Mouse (Mus musculus) liver, embryonic 15.5 days (tissue): ENCODE data around the gene Apod. TPM values are rescaled to one million over a fixed set of nuclear protein-coding genes. Genes with fewer than 3 reads are reported as not detected.
"Not testable (repeated sequence)": the region's sequence is repeated elsewhere in the genome, so short reads cannot be mapped to it uniquely, and the experiment has no call there.

Source experiments
- ATAC-seq: fragments of 200-750 bp; cut with Nextera tagmentation; 2 replicates; pipeline ENCODE4 v1.8.0; 2017; ENCODE audit warnings: moderate number of reproducible peaks, mild to moderate bottlenecking, moderate library complexity; ENCODE audit not compliant: insufficient read depth
- H3K27ac ChIP-seq: fragments of 300-500 bp; sonication (generic); replicated peaks from 2 replicates; pipeline ENCODE4 v1.5.1; 2015; ENCODE audit warnings: mild to moderate bottlenecking, inconsistent platforms
- H3K27me3 ChIP-seq: fragments of 300-500 bp; sonication (generic); 2 replicates; pipeline ENCODE4 v1.6.1; 2015; ENCODE audit warnings: mild to moderate bottlenecking, inconsistent platforms
- H3K36me3 ChIP-seq: fragments of 300-500 bp; sonication (generic); replicated peaks from 2 replicates; pipeline ENCODE4 v1.6.1; 2015; ENCODE audit warnings: moderate library complexity, mild to moderate bottlenecking, inconsistent platforms
- H3K4me1 ChIP-seq: fragments of 300-500 bp; sonication (generic); replicated peaks from 2 replicates; pipeline ENCODE4 v1.6.1; 2015; ENCODE audit warnings: inconsistent platforms
- H3K4me2 ChIP-seq: fragments of 300-500 bp; sonication (generic); 2 replicates; pipeline ENCODE4 v1.6.1; 2015; ENCODE audit warnings: moderate library complexity, mild to moderate bottlenecking, inconsistent platforms
- H3K4me3 ChIP-seq: fragments of 300-500 bp; sonication (generic); replicated peaks from 2 replicates; pipeline ENCODE4 v1.5.1; 2015; ENCODE audit warnings: mild to moderate bottlenecking, inconsistent platforms
- H3K9ac ChIP-seq: fragments of 300-500 bp; sonication (generic); 2 replicates; pipeline ENCODE4 v1.6.1; 2015; ENCODE audit warnings: moderate library complexity, mild to moderate bottlenecking, inconsistent platforms
- H3K9me3 ChIP-seq: fragments of 300-500 bp; sonication (generic); replicated peaks from 2 replicates; pipeline ENCODE4 v1.6.1; 2016; ENCODE audit warnings: inconsistent platforms
- WGBS: fragments of 180-500 bp; shearing (Covaris S2); methylation state at CpG from one replicate; pipeline ENCODE4 v1.1.7; 2015; ENCODE audit warnings: mixed read lengths; ENCODE audit not compliant: insufficient replicate concordance; 5-methylcytosine and 5-hydroxymethylcytosine counted together
- polyA plus RNA-seq: library from polyadenylated mRNA; unstranded; fragments of >200 nt; fragmentation: Nextera tagmentation; extraction: Ambion mirVana; gene quantifications from 2 replicates; pipeline ENCODE4 v1.2.1, GENCODE M21; 2015

Gene Apod
- polyA plus RNA-seq, 1 experiment from 2014 or later, result not detected

DNA sequence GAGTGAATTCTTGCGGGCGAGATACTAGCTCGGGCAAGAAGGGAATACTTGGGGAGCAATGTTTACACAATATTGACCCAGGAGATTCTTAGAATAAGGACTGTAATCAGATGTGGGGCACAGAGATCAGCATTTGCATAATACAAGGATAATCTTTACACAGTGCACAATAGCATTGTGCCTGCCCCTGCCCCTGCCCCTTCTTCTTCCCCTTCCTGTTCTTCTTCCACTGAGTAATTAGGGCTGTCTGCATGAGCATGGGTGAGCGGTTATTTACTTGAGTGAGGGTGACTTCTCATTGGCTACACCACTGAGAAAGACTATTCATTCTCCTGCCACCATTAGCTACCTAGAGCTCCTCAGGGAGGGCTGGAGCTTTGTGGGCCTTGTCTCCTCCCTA, 6.9 kb upstream of the Apod start:
- Histone ChIP-seq H3K9ac (no peak overlapping the region), H3K36me3 (no peaks in the 10 kb centered on the region), H3K27me3 (no peaks in the 10 kb centered on the region), H3K27ac (no peak overlapping the region), H3K4me1 (no peaks in the 10 kb centered on the region), H3K4me3 (no peak overlapping the region), H3K9me3 (no peaks in the 10 kb centered on the region), H3K4me2 (no peak overlapping the region)
- 65% methylated on average over 4 of the region's 4 CpGs for WGBS
- no peak for ATAC-seq

DNA sequence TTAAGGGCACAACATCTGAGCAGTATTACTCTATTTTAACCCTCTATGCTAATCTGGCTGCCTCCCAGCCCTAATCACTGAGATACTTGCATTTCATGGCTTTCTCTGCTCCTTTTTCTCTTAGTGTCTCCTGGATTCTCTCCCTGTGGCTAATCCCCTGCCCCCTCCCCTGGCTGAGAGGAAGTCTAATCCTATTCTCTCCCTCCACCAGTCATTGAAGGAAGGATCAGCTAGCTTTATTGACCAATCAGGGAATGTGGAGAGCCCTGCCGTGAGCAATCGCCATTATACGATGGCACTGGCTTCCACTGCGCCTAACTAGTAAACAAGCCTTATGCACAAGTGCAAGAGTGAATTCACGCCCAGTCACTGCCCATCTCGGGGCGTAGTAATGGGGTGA, 6.3 kb upstream of the Apod start:
- H3K4me1 ChIP-seq, result no peaks in the 10 kb centered on the region
- WGBS, result 65% methylated on average over 7 of the region's 7 CpGs
- no peak for ATAC-seq
- H3K9me3 ChIP-seq, result no peaks in the 10 kb centered on the region
- no peak overlapping the region for H3K27ac ChIP-seq
- H3K27me3 ChIP-seq, result no peaks in the 10 kb centered on the region
- no peak overlapping the region for H3K4me3 ChIP-seq
- H3K9ac ChIP-seq, result no peak overlapping the region
- no peak overlapping the region for H3K4me2 ChIP-seq
- H3K36me3 ChIP-seq, result no peaks in the 10 kb centered on the region

DNA sequence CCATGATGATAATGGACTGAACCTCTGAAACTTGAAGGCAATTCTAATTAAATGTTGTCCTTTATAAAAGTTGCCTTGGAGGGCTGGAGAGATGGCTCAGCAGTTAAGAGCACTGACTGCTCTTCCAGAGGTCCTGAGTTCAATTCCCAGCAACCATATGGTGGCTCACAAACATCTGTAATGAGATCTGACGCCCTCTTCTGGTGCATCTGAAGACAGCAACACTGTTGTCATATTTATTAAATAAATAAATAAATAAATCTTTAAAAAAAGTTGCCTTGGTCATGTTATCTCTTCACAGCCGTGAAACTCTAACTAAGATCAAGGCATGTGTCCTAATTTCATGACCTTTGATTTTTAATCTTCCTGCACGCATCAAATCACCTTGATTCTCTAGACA, 5.1 kb upstream of the Apod start:
- not testable (repeated sequence) for H3K4me1 ChIP-seq, H3K4me2 ChIP-seq, H3K9ac ChIP-seq, H3K9me3 ChIP-seq, H3K36me3 ChIP-seq, H3K27ac ChIP-seq, H3K27me3 ChIP-seq, ATAC-seq, H3K4me3 ChIP-seq
- WGBS, result 41% methylated on average over 3 of the region's 3 CpGs

DNA sequence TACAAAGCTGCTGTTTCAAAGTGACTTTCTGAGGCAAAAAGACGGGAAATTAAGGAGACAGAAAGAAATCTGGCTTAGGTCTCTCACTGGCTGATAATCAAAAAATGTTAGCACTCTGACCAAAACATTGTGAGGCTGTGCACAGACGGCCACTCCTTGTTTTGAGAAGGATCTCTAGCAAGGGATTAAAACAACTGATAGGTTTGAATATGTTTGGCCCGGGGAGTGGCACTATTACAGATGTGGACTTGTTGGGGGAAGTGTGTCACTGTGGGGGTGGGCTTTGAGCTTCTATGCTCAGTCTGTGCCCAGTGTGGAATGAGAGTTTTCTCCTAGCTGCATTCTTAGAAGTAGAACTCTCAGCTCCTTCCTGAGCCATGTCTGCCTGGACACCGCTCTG, 4.7 kb upstream of the Apod start:
- Histone ChIP-seq H3K36me3 (no peaks in the 10 kb centered on the region), H3K4me1 (no peaks in the 10 kb centered on the region), H3K9me3 (no peaks in the 10 kb centered on the region), H3K27ac (no peak overlapping the region), H3K27me3 (no peaks in the 10 kb centered on the region), H3K4me3 (no peak overlapping the region), H3K4me2 (no peak overlapping the region), H3K9ac (no peak overlapping the region)
- no peak for ATAC-seq
- 59% methylated on average over 4 of the region's 4 CpGs for WGBS

DNA sequence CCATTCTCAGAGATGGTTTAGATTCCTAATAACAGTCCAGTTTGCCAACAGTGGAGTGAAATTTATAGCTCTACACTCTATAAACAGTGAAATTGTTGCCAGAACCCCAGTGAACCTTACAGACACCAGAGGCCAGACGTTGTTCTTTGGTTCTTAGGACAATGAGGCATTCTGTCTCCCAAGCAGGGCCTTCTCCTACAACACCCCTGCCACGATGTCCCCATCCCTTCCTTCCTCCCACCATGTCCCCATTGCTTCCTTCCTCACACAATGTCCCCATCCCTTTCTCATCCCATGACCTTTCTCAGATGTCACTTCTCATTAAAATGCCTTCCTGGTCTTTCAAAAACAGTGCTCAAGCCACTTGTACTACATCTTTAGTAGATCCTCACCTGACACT, 3.8 kb upstream of the Apod start:
- no peak overlapping the region for H3K4me2 ChIP-seq
- no peak overlapping the region for H3K9ac ChIP-seq
- H3K36me3 ChIP-seq, result no peaks in the 10 kb centered on the region
- no peak for ATAC-seq
- H3K9me3 ChIP-seq, result no peaks in the 10 kb centered on the region
- no peaks in the 10 kb centered on the region for H3K27me3 ChIP-seq
- no peaks in the 10 kb centered on the region for H3K4me1 ChIP-seq
- 16% methylated on average over 2 of the region's 2 CpGs for WGBS
- H3K4me3 ChIP-seq, result no peak overlapping the region
- H3K27ac ChIP-seq, result no peak overlapping the region

DNA sequence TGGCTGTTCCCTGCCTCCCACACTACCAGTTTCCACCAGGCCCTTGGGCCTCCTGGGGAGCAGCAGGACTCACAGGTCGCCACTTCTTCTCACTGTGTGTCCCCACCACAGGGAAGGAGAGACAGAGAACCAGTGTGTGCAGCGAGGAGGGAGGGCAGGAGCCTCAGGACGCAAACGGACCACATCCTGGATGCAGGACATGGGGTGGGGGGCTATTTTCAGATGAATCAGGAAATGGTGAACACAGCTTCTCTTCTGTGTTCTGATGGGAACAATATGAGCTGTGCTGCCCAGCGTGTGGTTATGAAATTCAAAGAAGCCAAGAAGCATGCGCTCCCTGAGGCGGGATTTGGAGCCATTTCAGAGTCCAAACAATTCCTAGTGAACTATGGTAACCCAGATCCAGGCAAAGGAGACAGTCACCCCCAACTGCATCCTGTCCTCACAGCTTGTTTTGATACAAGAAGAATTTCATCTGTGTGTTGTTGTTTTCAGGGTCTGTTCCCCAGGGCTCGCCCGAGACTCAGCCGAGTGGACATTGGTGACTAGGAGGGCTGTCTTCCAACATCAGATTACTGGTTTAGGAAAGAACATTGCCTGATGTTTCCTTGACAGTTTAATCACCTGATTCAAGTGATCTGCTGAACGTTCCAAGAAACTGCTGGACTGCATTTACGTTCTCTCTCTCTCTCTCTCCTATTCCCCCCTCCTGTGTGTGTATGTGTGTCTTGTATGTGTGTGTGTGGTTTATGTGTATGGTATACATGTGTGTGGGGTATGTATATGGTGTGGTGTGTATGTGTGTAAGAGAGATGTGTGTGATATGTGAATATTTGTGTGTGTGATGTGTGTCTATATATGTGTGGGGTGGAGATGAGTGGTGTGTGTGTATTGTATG, 1.9 kb upstream of the Apod start:
- not testable (repeated sequence) for H3K4me3 ChIP-seq, ATAC-seq, H3K9me3 ChIP-seq, H3K4me2 ChIP-seq, H3K4me1 ChIP-seq, H3K27ac ChIP-seq, H3K9ac ChIP-seq, H3K27me3 ChIP-seq, H3K36me3 ChIP-seq
- 43% methylated on average over 12 of the region's 12 CpGs for WGBS

DNA sequence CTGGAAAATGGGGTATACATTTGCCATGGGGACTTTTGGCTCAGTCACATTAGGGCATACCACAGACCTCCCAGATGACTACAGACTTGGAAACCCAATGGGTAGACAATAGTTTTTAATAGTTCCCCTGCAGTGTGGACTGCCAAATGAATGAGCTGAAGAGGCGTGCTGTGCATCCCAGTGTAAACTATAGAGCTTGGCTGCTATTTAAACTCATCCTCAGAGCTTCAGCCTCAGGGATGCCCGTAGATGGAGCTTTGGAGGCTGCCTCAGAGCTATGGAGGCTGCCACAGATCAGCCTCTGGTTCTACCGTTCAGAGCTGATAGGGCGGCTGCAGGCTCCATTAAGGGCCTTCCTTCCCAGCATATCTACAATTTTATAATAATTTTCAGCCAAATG, 686 bp upstream of the Apod start:
- H3K4me2 ChIP-seq, result no peak overlapping the region
- H3K36me3 ChIP-seq, result no peaks in the 10 kb centered on the region
- H3K4me3 ChIP-seq, result no peak overlapping the region
- H3K9ac ChIP-seq, result no peak overlapping the region
- no peak overlapping the region for H3K27ac ChIP-seq
- H3K27me3 ChIP-seq, result no peaks in the 10 kb centered on the region
- ATAC-seq, result no peak
- H3K4me1 ChIP-seq, result no peaks in the 10 kb centered on the region
- no peaks in the 10 kb centered on the region for H3K9me3 ChIP-seq
- 69% methylated on average over 4 of the region's 4 CpGs for WGBS

DNA sequence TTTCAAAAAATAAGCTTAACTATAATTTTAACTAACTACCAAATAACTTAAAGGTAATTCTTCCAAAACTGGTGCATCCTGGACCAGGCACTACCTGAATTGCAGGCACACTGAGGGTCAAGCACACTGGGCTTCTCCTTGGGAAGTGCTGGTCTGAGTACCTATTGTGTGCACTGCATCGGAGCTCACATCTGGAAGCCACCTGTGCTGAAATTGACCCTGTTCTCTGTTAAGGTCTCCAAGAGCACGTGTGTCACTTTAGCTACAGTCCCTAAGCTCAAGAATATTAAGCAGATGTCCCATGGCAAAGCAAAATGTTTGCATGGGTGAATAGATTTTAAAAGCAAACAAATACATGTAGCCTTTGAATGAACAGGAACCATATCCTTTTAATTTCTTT, 997 bp downstream of the Apod start:
- no peak overlapping the region for H3K4me2 ChIP-seq
- H3K27ac ChIP-seq, result no peak overlapping the region
- no peak overlapping the region for H3K9ac ChIP-seq
- no peak for ATAC-seq
- H3K9me3 ChIP-seq, result no peaks in the 10 kb centered on the region
- H3K4me3 ChIP-seq, result no peak overlapping the region
- no peaks in the 10 kb centered on the region for H3K36me3 ChIP-seq
- no peaks in the 10 kb centered on the region for H3K4me1 ChIP-seq
- WGBS, result 62% methylated on average over 2 of the region's 2 CpGs
- no peaks in the 10 kb centered on the region for H3K27me3 ChIP-seq

DNA sequence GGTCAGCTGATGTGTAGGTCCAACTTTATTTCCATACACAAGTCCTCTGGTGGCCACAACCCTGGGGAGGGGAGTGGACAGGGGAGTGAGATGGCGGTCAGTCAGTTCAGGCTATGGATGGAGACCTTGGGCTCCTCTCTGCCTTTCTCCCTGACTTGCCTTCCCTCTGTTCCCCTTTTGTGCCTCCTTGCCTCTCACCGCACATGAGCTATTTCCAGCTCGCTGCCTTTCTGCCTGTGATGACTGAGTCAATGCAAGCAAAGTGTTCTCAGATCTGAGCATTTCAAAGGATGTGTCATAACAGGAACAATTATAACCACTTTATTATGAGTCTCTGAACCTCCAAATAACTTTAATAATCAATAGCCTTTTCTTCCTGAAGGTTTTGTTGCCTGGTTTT, 2.3 kb downstream of the Apod start:
- Histone ChIP-seq H3K27me3 (no peaks in the 10 kb centered on the region), H3K9ac (no peak overlapping the region), H3K4me1 (no peaks in the 10 kb centered on the region), H3K4me3 (no peak overlapping the region), H3K36me3 (no peaks in the 10 kb centered on the region), H3K9me3 (no peaks in the 10 kb centered on the region), H3K27ac (no peak overlapping the region), H3K4me2 (no peak overlapping the region)
- ATAC-seq, result no peak
- WGBS, result 50% methylated on average over 3 of the region's 3 CpGs

DNA sequence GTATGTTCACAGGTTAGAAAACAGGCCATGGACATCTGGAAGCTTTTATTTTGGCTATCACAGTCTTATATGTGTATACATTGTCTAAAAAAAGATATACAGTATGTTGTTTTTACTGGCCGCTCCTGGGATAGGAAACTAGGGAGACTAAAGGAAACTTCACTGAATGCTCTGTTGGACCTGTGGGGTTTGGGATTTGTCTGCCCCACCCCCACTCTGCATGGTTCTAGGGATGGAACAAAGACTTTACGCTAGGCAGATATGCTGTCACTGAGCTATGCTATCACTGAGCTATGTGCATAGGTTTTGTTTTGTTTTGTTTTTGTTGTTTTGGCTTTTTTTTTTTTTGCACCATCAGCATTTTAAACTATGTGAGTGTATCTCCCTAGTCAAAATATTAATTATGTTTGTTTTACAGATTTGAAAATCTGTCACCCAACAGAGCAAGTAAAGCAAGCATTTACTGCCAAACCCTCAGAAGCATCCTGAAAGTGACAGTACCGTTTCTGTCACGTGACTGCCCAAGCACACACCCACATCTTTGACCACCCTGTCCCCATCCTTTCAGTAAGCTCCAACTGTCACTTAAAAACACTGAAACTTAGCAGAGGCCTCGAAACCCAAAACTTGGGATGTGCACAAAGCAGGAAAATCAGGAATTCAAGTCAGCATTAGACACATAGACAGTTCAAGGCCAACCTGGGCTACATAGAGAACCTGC, 9.2 kb downstream of the Apod start:
- Histone ChIP-seq H3K9me3 (no peaks in the 10 kb centered on the region), H3K4me2 (no peak overlapping the region), H3K9ac (no peak overlapping the region), H3K27me3 (no peaks in the 10 kb centered on the region), H3K4me3 (no peak overlapping the region), H3K4me1 (no peaks in the 10 kb centered on the region), H3K27ac (no peak overlapping the region), H3K36me3 (no peaks in the 10 kb centered on the region)
- ATAC-seq, result no peak
- 59% methylated on average over 5 of the region's 5 CpGs for WGBS

DNA sequence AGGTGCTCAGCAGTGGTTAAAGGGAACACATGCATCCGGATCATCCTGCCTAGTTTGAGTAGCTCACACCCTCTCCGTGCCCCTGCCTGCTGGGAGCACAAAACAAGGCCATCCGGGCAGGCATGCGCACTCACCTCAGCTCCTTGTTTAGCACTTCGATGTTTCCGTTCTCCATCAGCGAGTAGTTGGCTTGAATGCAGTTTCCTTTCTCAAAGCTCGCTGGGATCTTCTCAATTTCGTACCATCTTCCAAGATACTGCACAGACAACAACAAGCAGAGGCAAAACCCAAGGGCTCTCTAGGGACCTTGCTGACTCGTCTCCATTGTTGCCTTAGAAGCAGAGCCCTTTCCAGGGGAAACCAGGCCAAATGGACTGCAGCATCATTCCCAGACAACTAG, 11.3 kb downstream of the Apod start:
- Histone ChIP-seq H3K27ac (no peak overlapping the region), H3K36me3 (no peaks in the 10 kb centered on the region), H3K4me1 (no peaks in the 10 kb centered on the region), H3K9ac (no peak overlapping the region), H3K4me3 (no peak overlapping the region), H3K27me3 (no peaks in the 10 kb centered on the region), H3K4me2 (no peak overlapping the region), H3K9me3 (no peaks in the 10 kb centered on the region)
- 63% methylated on average over 10 of the region's 10 CpGs for WGBS
- no peak for ATAC-seq
